ENCODE assay signal across 8 mouse cellular contexts in genomic region chr3:98013086-98013400, GRCm38 (mm10). TPM values are rescaled to one million over a fixed set of nuclear protein-coding genes. Genes with fewer than 3 reads are reported as not detected.
DNase-seq lines count a peak whose midpoint lies in the region; ATAC-seq and TF ChIP-seq lines count a peak whose summit lies in the region.

No protein-coding gene starts in this region.

- peak overlapping the region; percentile 93 for H3K4me3 ChIP-seq in gastrocnemius, adult 2 months
- H3K4me3 ChIP-seq in C2C12 (ENCODE audit: insufficient read depth, poor library complexity, severe bottlenecking) = peak overlapping the region; percentile 89
- H3K4me3 ChIP-seq in forebrain, embryonic 12.5 days (replicated peaks) = peak overlapping the region; percentile 93
- peak overlapping the region; percentile 84 to 97 for H3K4me3 ChIP-seq in liver, embryonic 14.5 days (ENCODE audit: insufficient read depth in 1 of 2, low read depth in 2 of 2, low read length in 2 of 2)

- H3K9ac ChIP-seq in forebrain, embryonic 12.5 days = peak overlapping the region; percentile 86
- peak overlapping the region; percentile 56 for H3K9ac ChIP-seq in liver, embryonic 14.5 days (replicated peaks)

- H3K36me3 ChIP-seq in C2C12 (ENCODE audit: control insufficient read depth, insufficient read depth) = no peaks in the 10 kb centered on the region
- H3K36me3 ChIP-seq in forebrain, embryonic 12.5 days (replicated peaks) = no peaks in the 10 kb centered on the region
- no peaks in the 10 kb centered on the region for H3K36me3 ChIP-seq in liver, embryonic 14.5 days (replicated peaks; ENCODE audit: control insufficient read depth, insufficient read depth, low read depth)

- no peak for TF ChIP-seq EP300 in liver, embryonic 14.5 days (IDR thresholded peaks at IDR 0.05; ENCODE audit: low read depth)

- H3K4me2 ChIP-seq in forebrain, embryonic 12.5 days = peak overlapping the region; percentile 81
- peak overlapping the region; percentile 98 for H3K4me2 ChIP-seq in liver, embryonic 14.5 days (ENCODE audit: low read depth)

- ATAC-seq in forebrain, embryonic 12.5 days (ENCODE audit: low FRiP score) = no peak
- peak; percentile 29; the same call in 1 of the 2 replicates for ATAC-seq in liver, embryonic 14.5 days (ENCODE audit: insufficient read depth)
- ATAC-seq in megakaryocyte progenitor cell, adult 5-6 weeks (replicated peaks; ENCODE audit: poor library complexity) = no peak

- WGBS in forebrain, embryonic 12.5 days = under 1% methylated on average over 18 of the region's 18 CpGs
- WGBS in liver, embryonic 14.5 days (ENCODE audit: insufficient replicate concordance) = 0% methylated on average over 18 of the region's 18 CpGs

- DNase-seq in gastrocnemius, adult 2 months = no peak
- DNase-seq in gastrocnemius, adult 18-20 months (ENCODE audit: low spot score) = no peak
- no peak for DNase-seq in liver, embryonic 14.5 days (ENCODE audit: low read depth in 3 of 3, low spot score in 3 of 3)
- DNase-seq in Muller cell, postnatal 12 days (ENCODE audit: inconsistent ontology term) = no peak
- no peak for DNase-seq in spleen, postnatal 36 days (ENCODE audit: low spot score in 2 of 2)

- H3K4me1 ChIP-seq in forebrain, embryonic 12.5 days = peaks cover 43% of the 10 kb centered on the region
- H3K4me1 ChIP-seq in liver, embryonic 14.5 days (replicated peaks; ENCODE audit: control insufficient read depth in 2 of 2, insufficient read depth in 2 of 2, low read length in 1 of 2) = peaks cover 4 to 33% of the 10 kb centered on the region in 2 experiments

- H3K9me3 ChIP-seq in forebrain, embryonic 12.5 days = no peaks in the 10 kb centered on the region
- no peaks in the 10 kb centered on the region for H3K9me3 ChIP-seq in liver, embryonic 14.5 days (ENCODE audit: control insufficient read depth, low read length)

- H3K79me2 ChIP-seq in C2C12 (ENCODE audit: control insufficient read depth, insufficient read depth) = peaks cover 47% of the 10 kb centered on the region

- TF ChIP-seq CTCF in gastrocnemius, adult 2 months (IDR thresholded peaks at IDR 0.05) = no peak
- TF ChIP-seq CTCF in C2C12 (IDR thresholded peaks at IDR 0.05; ENCODE audit: control insufficient read depth, insufficient read depth, insufficient read length) = no peak
- no peak for TF ChIP-seq CTCF in liver, embryonic 14.5 days (IDR thresholded peaks at IDR 0.05; ENCODE audit: low read depth)

- H3K79me3 ChIP-seq in C2C12 (ENCODE audit: low read depth) = peaks cover 42% of the 10 kb centered on the region

- H3K27me3 ChIP-seq in C2C12 (ENCODE audit: control insufficient read depth, insufficient read depth, insufficient read length) = no peaks in the 10 kb centered on the region
- peaks cover 7% of the 10 kb centered on the region for H3K27me3 ChIP-seq in forebrain, embryonic 12.5 days
- no peaks in the 10 kb centered on the region for H3K27me3 ChIP-seq in liver, embryonic 14.5 days (ENCODE audit: control insufficient read depth, insufficient read depth, low read length)

- H3K27ac ChIP-seq in gastrocnemius, adult 2 months = peak overlapping the region; percentile 94
- peak overlapping the region; percentile 85; the same call in 1 of the 2 replicates for H3K27ac ChIP-seq in forebrain, embryonic 12.5 days
- no peak overlapping the region for H3K27ac ChIP-seq in liver, embryonic 14.5 days

- intact Hi-C loops in gastrocnemius, adult 2 months (cut with DNase I) = loop anchor here (5.0 kb wide), 1 partner anchor 84 kb away; no protein-coding TSS in a partner anchor

- peak overlapping the region; percentile 68 for H3ac ChIP-seq in C2C12 (ENCODE audit: control insufficient read depth, insufficient read length, low read depth)

TF ChIP-seq in C2C12, 6 proteins besides CTCF, POLR2A, EP300 and RAD21:
- TF ChIP-seq MYOG (IDR thresholded peaks at IDR 0.05; ENCODE audit: control insufficient read depth, extremely low read depth, insufficient read length) (no peak), CEBPB (IDR thresholded peaks at IDR 0.05; ENCODE audit: low read depth) (no peak), MYOD1 (IDR thresholded peaks at IDR 0.05; ENCODE audit: control insufficient read depth, insufficient read length, low read depth) (no peak), FOSL1 (IDR thresholded peaks at IDR 0.05; ENCODE audit: insufficient read depth, low read length, poor library complexity, severe bottlenecking) (no peak), USF1 (IDR thresholded peaks at IDR 0.05; ENCODE audit: low read depth) (no peak), MAX (IDR thresholded peaks at IDR 0.05) (no peak)
TF ChIP-seq in C2C12: peak in this region for 0.

RNA-seq across cellular contexts. Expression of gene Notch2, which starts 0.3 kb away (rescaled TPM):
- 10 to 100 TPM in 1 of 2 experiments, 1 to 10 TPM in 1; 8.7 to 10.3 TPM for total RNA-seq in gastrocnemius, adult 2 months (2021)
- total RNA-seq in gastrocnemius, adult 18-20 months (2021) = 1 to 10 TPM; 6.6 to 8.3 TPM
- polyA plus RNA-seq in C2C12 (2012; fragmentation: generic; extraction: Trizol) = 15.6 TPM
- polyA plus RNA-seq in forebrain, embryonic 12.5 days (2016; fragmentation: Nextera tagmentation; extraction: Ambion mirVana) = 27.6 and 29.0 TPM in 2 replicates
- 2.7 and 3.0 TPM in 2 replicates for polyA plus RNA-seq in liver, embryonic 14.5 days (2012; rRNA removed)
- 5.4 and 5.8 TPM in 2 replicates for polyA plus RNA-seq in liver, embryonic 14.5 days (2014; fragmentation: Nextera tagmentation; extraction: Ambion mirVana)
- total RNA-seq in megakaryocyte progenitor cell, adult 5-6 weeks (2015) = 23.5 and 23.6 TPM in 2 replicates
- 20.9 and 21.8 TPM in 2 replicates for total RNA-seq in megakaryocyte progenitor cell, adult 5-6 weeks (2017)
